Comparison of ENCODE assay signal across 10 mouse cellular contexts in genomic region chr1:78396320-78396913, GRCm38 (mm10).
DNase-seq lines count a peak whose midpoint lies in the region; ATAC-seq and TF ChIP-seq lines count a peak whose summit lies in the region.
"Had no signal": no experiment of that assay in that cellular context is flagged by ENCODE, and none has a peak within 500 bp of the region (broad histone marks: within the 10 kb centered on the region; RNA-seq: fewer than 3 reads in every experiment).

No protein-coding gene starts in this region.

- 32% methylated on average over 8 of the region's 8 CpGs for WGBS in kidney, postnatal 0 days

- H3K27me3 ChIP-seq in kidney, postnatal 0 days (ENCODE audit: insufficient read depth, low read length), result no peaks in the 10 kb centered on the region

- H3K4me2 ChIP-seq in kidney, postnatal 0 days (ENCODE audit: low read length), result no peak overlapping the region

- H3K4me1 ChIP-seq in kidney, postnatal 0 days (replicated peaks; ENCODE audit: insufficient read depth, low read length), result peaks cover 4% of the 10 kb centered on the region; the same call in 1 of the 2 replicates

- H3K36me3 ChIP-seq in kidney, postnatal 0 days (ENCODE audit: insufficient read depth, low read length), result no peaks in the 10 kb centered on the region

- DNase-seq in embryo, embryonic 10 days (ENCODE audit: low spot score), result peak; percentile 13
- DNase-seq in embryo, embryonic 11 days, result no peak
- DNase-seq in kidney, postnatal 0 days (ENCODE audit: low spot score), result peak; percentile 3
- no peak for DNase-seq in kidney, adult 8-10 months
- peak; percentile 42 to 61 for DNase-seq in adrenal gland, adult 18-20 months (ENCODE audit: low spot score in 2 of 2)
- DNase-seq in cerebellum, postnatal 36 days, result peak; percentile 76 to 82
- DNase-seq in frontal cortex, postnatal 10 days (ENCODE audit: low spot score in 2 of 2), result no peak
- DNase-seq: thymus, postnatal 4 days had no signal

- no peak overlapping the region for H3K9ac ChIP-seq in kidney, postnatal 0 days (ENCODE audit: low read depth, low read length)

- ATAC-seq in kidney, postnatal 0 days (replicated peaks; ENCODE audit: low FRiP score, low read depth), result no peak
- ATAC-seq in CD4-positive, CD25-positive, alpha-beta regulatory T cell, adult 4 months, result no peak
- ATAC-seq: intestine, postnatal 0 days had no signal

- H3K4me3 ChIP-seq in kidney, postnatal 0 days (replicated peaks; ENCODE audit: low read depth, low read length), result no peak overlapping the region

- no peak for TF ChIP-seq CTCF in kidney, postnatal 0 days (IDR thresholded peaks at IDR 0.05; ENCODE audit: low read depth)

- no peaks in the 10 kb centered on the region for H3K9me3 ChIP-seq in kidney, postnatal 0 days (replicated peaks; ENCODE audit: low read length)

- no peak overlapping the region for H3K27ac ChIP-seq in kidney, postnatal 0 days

Comparison
In these comparisons a context has a peak if more than half of its experiments do, and no peak if none do; other contexts are left out.
1. DNase-seq: peak in embryo, embryonic 10 days (single experiment), kidney, postnatal 0 days (single experiment), adrenal gland, adult 18-20 months (2 of 2) and cerebellum, postnatal 36 days (2 of 2); none in embryo, embryonic 11 days (single experiment), kidney, adult 8-10 months (0 of 2) and frontal cortex, postnatal 10 days (0 of 2).